Mouse (Mus musculus) layer of hippocampus, adult 8-10 months (tissue): ENCODE data around the gene Zfp668. TPM values are rescaled to one million over a fixed set of nuclear protein-coding genes. Genes with fewer than 3 reads are reported as not detected.
"Not testable (repeated sequence)": the region's sequence is repeated elsewhere in the genome, so short reads cannot be mapped to it uniquely, and the experiment has no call there.

Experiments
- DNase-seq, 2 experiments: peaks; one replicate each; pipeline ENCODE4 v3.0.0; 2022; ENCODE audit warnings: low spot score in 2 of 2
- total RNA-seq, 4 experiments: library from RNA; stranded (reverse); gene quantifications; 2 replicates each; pipeline ENCODE4 v1.2.4; 2022

The Zfp668 gene
- 10 to 100 TPM; 19.2 to 23.8 (median 22.9) TPM for total RNA-seq

- DNase-seq = peak; percentile 81 to 89
These were observed at the start of gene Zfp668 for GRCm38 (mm10) chr7:127876467-127877348. Zfp668 (minus strand) TSS chr7:127876828.

GRCm38 (mm10) chr7:127926066-127926465, 49.4 kb upstream of the Zfp668 start:
- no peak for DNase-seq

GRCm38 (mm10) chr7:127925252-127925651, 48.6 kb upstream of the Zfp668 start:
- DNase-seq = no peak

- DNase-seq = no peak
These were observed 47.1 kb upstream of the Zfp668 start for GRCm38 (mm10) chr7:127923714-127924113.

- no peak for DNase-seq
These were observed 46.0 kb upstream of the Zfp668 start for GRCm38 (mm10) chr7:127922451-127923275.

- DNase-seq = no peak
These were observed 44.9 kb upstream of the Zfp668 start for GRCm38 (mm10) chr7:127921516-127921915.

- no peak for DNase-seq
These were observed 42.7 kb upstream of the Zfp668 start for GRCm38 (mm10) chr7:127919290-127919689.

- DNase-seq = no peak
These were observed 41.6 kb upstream of the Zfp668 start for GRCm38 (mm10) chr7:127918203-127918602.

GRCm38 (mm10) chr7:127915293-127915692, 38.7 kb upstream of the Zfp668 start:
- no peak for DNase-seq

GRCm38 (mm10) chr7:127912938-127913337, 36.3 kb upstream of the Zfp668 start:
- DNase-seq = no peak

GRCm38 (mm10) chr7:127912190-127912871, 35.7 kb upstream of the Zfp668 start, which contains the start of gene Kat8:
Kat8 (plus strand) TSS chr7:127912516.
- peak; percentile 82 to 84 for DNase-seq

GRCm38 (mm10) chr7:127908656-127909055, 32.0 kb upstream of the Zfp668 start:
- DNase-seq = no peak

GRCm38 (mm10) chr7:127907939-127908338, 31.3 kb upstream of the Zfp668 start:
- DNase-seq = no peak

- DNase-seq = peak; percentile 68 to 78
These were observed 27.6 kb upstream of the Zfp668 start, which contains the start of gene Bckdk for GRCm38 (mm10) chr7:127903971-127904796. Bckdk (plus strand) TSS chr7:127904082.

- DNase-seq = no peak
These were observed 25.1 kb upstream of the Zfp668 start for GRCm38 (mm10) chr7:127901772-127902171.

- DNase-seq = no peak
These were observed 23.4 kb upstream of the Zfp668 start for GRCm38 (mm10) chr7:127899997-127900396.

- no peak for DNase-seq
These were observed 21.7 kb upstream of the Zfp668 start for GRCm38 (mm10) chr7:127898179-127898956.

- no peak for DNase-seq
These were observed 20.9 kb upstream of the Zfp668 start for GRCm38 (mm10) chr7:127897542-127897941.

- peak in 1 of 2 experiments; percentile 51 for DNase-seq
These were observed 19.8 kb upstream of the Zfp668 start for GRCm38 (mm10) chr7:127896384-127896783.

- not testable (repeated sequence) for DNase-seq
These were observed 19.3 kb upstream of the Zfp668 start for GRCm38 (mm10) chr7:127895891-127896290.
